Mouse (Mus musculus): ENCODE results near the gene Fam50a.
A peak's percentile ranks its signal among the peaks of the same experiment; 100 is the strongest.
"Not testable (repeated sequence)": the region's sequence is repeated elsewhere in the genome, so short reads cannot be mapped to it uniquely, and the experiment has no call there.

The Fam50a gene

GRCm38 (mm10) chrX:74330166-74330930 lies 17.5 kb downstream of the Fam50a start:
- no peak for DNase-seq (ENCODE audit: low spot score in 2 of 2)

DNA sequence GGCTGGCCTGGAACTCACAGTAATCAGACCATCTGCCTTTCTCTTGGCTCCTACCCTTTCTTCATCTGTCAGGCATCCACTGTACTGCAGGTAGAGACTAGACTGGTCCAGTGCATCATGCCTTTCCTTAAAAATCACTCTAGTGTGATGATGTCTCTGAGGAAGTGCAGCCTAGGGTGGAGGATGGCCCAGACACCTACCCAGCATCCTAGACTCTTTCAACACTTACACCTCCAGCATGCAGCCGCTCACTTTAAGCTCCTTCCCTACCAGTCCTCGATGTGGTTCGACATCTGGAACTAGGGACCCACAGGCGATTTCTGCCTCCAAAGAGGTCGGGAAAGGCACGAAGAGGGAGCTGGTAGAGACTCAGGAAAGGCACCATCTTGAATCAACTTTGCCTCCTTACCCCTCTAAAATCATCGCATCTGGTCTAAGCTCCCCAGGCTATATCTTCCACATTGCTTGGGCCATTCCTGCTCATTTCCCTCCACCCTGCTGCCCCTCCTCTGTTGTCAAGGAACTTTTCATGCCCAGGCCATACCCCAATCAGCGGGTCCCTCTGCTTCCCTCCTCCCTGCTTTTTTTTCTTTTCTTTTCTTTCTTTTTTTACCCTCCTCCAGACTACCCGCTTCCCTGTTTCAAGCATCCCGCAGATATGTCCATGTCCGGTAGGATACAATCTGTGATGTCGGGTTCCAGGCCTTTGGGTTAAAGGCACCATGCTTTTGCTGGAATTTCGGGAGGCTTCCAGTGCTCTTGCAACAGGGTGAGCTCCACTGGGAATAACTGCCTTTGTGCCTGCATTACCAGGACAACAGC lies 40.0 kb downstream of the Fam50a start:
- no peak for DNase-seq (ENCODE audit: low spot score in 2 of 2)

DNA sequence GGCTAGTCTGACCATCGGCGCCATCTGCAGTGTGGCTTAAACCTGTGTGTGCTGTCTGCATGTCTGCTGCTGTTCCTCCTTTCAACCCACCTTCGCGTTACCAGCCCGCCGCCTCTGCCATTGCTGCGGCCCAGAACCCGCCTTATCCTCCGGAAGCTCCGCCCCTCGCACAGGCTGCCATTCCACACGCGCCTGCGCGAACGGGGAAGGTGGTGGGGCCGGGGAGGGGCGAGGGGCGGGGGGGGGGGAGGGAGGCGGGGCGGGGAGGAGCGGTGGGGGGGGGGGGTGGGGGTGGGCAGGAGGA lies 40.6 kb downstream of the Fam50a start, which contains the start of gene Lage3:
Lage3 (minus strand) TSS at position 152 of the 304 bp plus-strand sequence.
- peak; percentile 71 to 72 for DNase-seq (ENCODE audit: low spot score in 2 of 2)

DNA sequence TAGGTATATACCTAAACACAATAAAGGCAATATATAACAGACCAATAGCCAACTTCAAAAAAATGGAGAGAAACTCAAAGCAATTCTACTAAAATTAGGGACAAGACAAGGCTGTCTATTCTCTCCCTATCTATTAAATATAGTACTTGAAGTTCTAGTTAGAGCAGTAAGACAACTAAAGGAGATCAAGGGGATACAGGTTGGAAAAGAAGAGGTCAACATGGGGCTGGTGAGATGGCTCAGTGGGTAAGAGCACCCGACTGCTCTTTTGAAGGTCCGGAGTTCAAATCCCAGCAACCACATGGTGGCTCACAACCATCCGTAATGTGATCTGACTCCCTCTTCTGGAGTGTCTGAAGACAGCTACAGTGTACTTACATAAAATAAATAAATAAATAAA lies 44.2 kb downstream of the Fam50a start:
- DNase-seq (ENCODE audit: low spot score in 2 of 2), result not testable (repeated sequence)

DNA sequence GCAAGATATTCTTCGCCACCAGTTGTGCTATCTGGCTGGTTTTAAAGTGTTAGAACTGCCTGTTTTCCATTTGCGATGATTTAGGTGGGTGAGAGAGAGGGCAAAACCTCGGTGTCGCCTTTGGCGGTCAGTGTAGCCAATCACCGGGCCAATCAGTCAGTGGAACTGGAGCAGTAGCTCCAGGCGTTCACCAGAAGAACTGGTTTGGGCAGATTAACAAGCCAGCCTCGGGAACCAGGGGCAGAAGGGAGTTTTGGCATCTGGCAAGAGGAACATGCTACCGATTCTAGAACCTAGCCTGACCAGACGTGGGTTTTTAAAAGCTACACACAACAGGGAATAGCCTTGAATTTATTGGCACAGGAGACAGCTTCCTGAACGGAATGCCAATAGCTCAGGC lies 46.3 kb downstream of the Fam50a start:
- no peak for DNase-seq (ENCODE audit: low spot score in 2 of 2)

- no peak for DNase-seq (ENCODE audit: low spot score in 2 of 2)
Measured at GRCm38 (mm10) chrX:74367512-74367911, 54.7 kb downstream of the Fam50a start.

GRCm38 (mm10) chrX:74368209-74368909 lies 55.5 kb downstream of the Fam50a start:
- DNase-seq (ENCODE audit: low spot score in 2 of 2), result peak; percentile 65 to 72
